Mouse (Mus musculus): ENCODE measurements around the gene Ahnak. TPM values are rescaled to one million over a fixed set of nuclear protein-coding genes. Genes with fewer than 3 reads are reported as not detected.
"Not testable (repeated sequence)": the region's sequence is repeated elsewhere in the genome, so short reads cannot be mapped to it uniquely, and the experiment has no call there.

Gene Ahnak
- total RNA-seq, 2 experiments from 2014 or later, result 20.2 to 21.0 TPM

DNA sequence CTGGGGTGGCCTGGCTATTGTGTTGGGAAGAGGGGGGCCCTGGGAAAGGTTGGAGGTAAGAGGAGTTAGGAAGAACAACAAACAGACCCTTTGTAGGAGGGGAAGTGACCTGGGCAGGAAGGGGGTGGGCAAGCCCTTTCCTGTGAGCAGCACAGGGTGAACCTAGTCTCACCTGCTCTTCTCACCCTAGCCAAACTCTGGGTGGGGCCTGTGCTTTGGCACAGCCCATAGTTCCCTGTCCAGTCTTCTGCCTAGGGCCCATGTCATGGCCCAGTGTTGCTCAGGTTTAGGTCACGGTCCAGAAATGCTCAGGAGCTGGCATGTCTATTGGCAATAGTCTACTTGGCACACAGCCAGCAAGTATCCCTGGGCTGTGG is 118.3 kb downstream of the Ahnak start:
- no peak for DNase-seq (ENCODE audit: low spot score in 2 of 2)
- intact Hi-C loops (cut with DNase I), result no loop called here

DNA sequence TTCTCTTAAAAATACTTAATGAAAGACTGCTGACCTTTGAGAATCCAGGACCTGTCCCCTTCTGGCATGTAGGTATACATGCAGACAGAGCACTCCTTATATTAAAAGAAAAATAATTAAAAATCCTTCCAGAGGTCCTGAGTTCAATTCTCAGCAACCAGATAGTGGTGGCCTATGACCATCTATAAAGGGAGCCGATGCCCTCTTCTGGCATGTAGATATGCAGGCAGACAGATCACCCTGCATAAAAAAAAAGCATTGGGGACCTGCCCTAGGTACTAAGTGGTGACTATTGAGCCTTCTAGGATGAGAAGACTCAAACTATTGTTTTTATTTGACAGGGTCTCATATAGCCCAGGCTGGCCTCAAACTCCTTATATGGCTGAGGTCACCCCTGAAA is 119.5 kb downstream of the Ahnak start:
- no peak for DNase-seq (ENCODE audit: low spot score in 2 of 2)
- intact Hi-C loops (cut with DNase I), result no loop called here

DNA sequence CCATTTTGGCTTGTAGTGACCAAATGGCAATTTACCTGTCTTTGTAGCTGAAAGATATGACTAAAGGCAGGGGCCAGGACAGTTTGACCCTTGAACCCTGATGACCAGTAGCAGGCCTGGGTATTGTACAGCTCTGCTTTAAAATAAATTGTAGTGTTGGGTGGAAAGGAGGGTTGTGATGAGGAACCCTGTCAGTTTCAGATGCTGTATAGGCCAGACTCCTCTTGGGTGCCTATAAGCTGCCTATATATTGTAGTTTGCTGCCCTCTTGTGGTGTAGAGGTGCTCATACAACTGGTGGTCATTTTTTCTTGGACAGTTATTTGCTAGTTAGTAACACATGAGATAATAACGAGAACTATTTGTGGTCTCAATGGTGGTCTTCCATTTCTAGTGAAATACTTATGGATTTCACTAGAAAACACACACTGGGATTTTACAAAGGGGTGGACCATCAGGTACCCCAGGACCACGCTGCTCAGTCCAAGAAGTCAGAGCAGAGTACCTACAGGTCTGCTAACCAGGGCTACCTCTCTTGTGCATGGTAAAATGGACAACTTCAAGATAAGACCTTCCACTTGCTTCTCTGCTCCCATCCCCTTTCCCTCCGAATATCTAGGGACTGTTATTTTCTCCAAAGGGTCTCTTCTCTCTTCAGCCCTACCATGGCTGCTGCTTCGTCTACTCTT is 121.2 kb downstream of the Ahnak start:
- intact Hi-C loops (cut with DNase I), result loop anchor here (5.0 kb wide), 4 partner anchors 118 to 268 kb away; no protein-coding TSS in a partner anchor
- peak; percentile 58 to 76 for DNase-seq (ENCODE audit: low spot score in 2 of 2)

DNA sequence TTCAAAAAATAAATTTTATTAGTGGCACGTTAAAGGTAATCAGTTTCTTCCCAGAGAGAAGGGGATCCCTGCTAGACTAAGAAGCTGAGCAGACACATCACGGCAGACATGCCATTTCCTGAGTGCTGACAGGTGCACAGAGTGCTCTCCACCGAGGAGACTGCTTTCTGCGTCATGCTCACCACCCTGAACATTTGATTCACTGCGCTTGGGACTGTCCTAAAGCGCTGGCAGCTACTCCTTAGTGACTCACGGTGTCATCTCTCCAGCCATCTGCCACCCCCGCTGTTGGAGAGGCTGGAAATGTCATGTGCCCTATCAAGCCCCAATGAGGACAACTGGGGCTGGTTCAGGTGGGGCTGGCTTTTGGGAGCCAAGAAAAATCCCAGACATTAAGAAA is 123.0 kb downstream of the Ahnak start:
- peak in 1 of 2 experiments; percentile 22 for DNase-seq (ENCODE audit: low spot score in 2 of 2)
- intact Hi-C loops (cut with DNase I), result loop anchor here (5.0 kb wide), 4 partner anchors 120 to 270 kb away; no protein-coding TSS in a partner anchor

DNA sequence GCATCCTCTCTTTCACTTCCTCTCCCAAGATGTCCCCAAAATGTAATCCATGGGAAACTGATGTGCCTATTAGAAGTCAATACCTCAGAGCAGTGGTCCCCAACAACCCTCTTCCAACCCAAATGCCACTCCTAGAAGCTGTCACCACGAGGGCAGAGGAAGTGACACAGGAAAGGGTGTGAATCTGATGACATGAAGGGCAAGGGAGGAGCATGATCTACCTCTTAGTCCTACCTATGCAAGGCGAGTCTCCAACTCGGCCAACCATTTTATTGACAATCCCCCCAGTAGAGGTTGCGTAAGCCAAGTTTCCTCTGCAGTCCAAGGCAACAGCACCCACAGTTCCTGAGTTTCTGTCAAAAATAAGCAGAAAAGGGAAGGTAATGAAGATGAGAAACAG is 127.2 kb downstream of the Ahnak start:
- DNase-seq (ENCODE audit: low spot score in 2 of 2), result no peak
- intact Hi-C loops (cut with DNase I), result no loop called here

DNA sequence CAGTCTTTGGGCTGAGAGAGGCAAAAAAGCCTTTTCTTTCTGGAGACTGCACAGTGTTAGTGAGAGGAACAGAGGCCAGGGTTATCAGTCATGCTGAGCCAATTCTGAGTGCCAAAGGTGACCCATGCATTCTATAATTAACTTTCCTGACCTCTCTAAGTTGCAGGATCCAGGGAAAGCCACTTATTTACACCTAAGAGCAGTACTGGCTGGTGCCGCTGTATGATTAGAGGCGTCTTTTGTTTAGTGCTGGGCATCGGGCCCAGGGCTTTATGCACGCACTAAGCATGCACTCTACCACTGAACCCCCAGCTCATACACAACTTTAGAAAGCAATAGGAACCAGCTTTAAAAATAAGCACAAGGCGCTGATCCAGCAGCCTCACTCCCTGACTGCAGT is 128.2 kb downstream of the Ahnak start:
- peak in 1 of 2 experiments; percentile 23 for DNase-seq (ENCODE audit: low spot score in 2 of 2)

DNA sequence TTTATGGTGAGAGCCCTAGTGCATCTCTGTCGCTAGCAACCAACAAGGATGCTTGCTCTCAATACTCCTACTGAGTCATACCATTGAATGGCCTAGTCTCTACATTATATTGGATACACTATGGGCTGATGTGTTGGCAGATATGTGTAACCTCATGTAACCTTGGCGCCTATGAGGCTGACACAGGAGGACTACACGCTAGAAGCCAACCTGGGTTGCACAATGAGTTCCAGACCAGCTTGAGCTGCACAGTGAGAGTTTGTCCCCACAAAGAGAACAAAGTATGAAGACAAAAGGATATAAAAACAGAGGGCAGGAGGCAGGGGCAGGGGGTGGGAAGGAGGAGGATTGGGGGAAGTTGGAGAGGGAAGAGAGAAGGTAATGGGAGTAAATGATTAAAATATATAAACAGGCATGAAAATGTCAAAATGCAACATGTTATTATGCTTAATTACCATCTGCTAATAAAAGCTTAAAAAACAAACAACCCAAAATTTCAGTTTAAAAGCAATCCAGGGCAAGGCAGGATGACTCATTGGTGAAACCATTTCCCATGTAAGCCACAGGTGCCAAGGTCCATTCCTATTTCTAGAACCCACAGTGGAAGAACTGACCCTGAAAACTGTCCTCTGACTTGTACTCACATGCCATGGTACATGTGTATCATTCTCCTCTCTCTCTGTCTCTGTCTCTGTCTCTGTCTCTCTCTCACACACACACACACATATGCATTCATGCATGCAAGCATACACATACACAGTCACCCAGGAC is 130.8 kb downstream of the Ahnak start:
- DNase-seq (ENCODE audit: low spot score in 2 of 2), result no peak
- intact Hi-C loops (cut with DNase I), result no loop called here

More for the DNA sequence above, 128.2 kb downstream of the Ahnak start:
- intact Hi-C loops (cut with DNase I), result no loop called here

DNA sequence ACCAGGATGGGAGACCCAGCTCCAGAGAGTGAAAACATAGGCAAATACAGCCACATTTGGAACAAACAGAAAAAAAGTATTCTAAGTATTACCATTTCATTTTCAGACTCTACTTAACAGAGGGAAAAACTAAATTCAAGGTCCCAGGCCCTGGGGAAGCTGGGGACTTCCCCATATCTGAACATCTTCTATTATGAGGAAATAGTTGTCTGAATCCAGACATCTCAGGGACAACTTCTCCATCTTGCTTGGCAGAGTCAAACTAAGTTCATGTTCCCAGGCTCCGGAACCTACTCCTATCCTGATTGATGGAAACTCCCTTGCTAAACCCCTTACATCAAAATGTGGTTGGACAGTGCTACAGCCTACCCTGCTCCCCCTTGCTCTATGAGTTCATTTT is 133.3 kb downstream of the Ahnak start:
- intact Hi-C loops (cut with DNase I), result no loop called here
- no peak for DNase-seq (ENCODE audit: low spot score in 2 of 2)

DNA sequence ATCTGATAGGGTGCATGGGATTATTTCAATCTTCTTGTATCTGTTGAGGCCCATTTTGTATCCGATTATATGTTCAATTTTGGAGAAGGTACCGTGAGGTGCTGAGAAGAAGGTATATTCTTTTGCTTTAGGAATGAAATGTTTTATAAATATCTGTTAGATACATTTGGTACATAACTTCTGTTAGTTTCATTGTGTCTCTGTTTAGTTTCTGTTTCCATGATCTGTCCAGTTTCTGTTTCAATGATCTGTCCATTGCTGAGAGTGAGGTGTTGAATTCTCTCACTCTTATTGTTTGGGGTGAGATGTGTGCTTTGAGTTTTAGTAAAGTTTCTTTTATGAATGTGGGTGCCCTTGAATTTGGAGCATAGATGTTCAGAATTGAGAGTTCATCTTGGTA is 134.9 kb downstream of the Ahnak start:
- intact Hi-C loops (cut with DNase I); DNase-seq (ENCODE audit: low spot score in 2 of 2): not testable (repeated sequence)

Other genes with a start within 250 kb of the Ahnak start
- 1 to 10 TPM; 1.1 to 1.5 TPM for gene 1700092M07Rik, start 248.6 kb upstream of the Ahnak start, total RNA-seq (2021)
- gene Stx5a, start 247.9 kb upstream of the Ahnak start, total RNA-seq (2021), result 10 to 100 TPM; 61.5 to 70.1 TPM
- 10 to 100 TPM; 87.4 to 92.0 TPM for gene Nxf1, start 232.2 kb upstream of the Ahnak start, total RNA-seq (2021)
- 10 to 100 TPM; 73.0 to 75.0 TPM for gene Tmem223, start 218.3 kb upstream of the Ahnak start, total RNA-seq (2021)
- 10 to 100 TPM; 10.6 to 10.9 TPM for gene Tmem179b, start 214.8 kb upstream of the Ahnak start, total RNA-seq (2021)
- gene Taf6l, start 202.9 kb upstream of the Ahnak start, total RNA-seq (2021), result 10 to 100 TPM; 12.0 to 12.4 TPM
- gene Polr2g, start 190.7 kb upstream of the Ahnak start, total RNA-seq (2021), result 100 to 1,000 TPM; 107 to 113 TPM
- gene Zbtb3, start 186.7 kb upstream of the Ahnak start, total RNA-seq (2021), result 1 to 10 TPM; 5.9 to 7.1 TPM
- 10 to 100 TPM; 35.1 to 35.5 TPM for gene Ttc9c, start 170.0 kb upstream of the Ahnak start, total RNA-seq (2021)
- gene Hnrnpul2, start 169.3 kb upstream of the Ahnak start, total RNA-seq (2021), result 100 to 1,000 TPM; 110 to 112 TPM
- not detected for gene AC129217.1, start 159.5 kb upstream of the Ahnak start, total RNA-seq (2021)
- 100 to 1,000 TPM; 111 to 112 TPM for gene Bscl2, start 151.8 kb upstream of the Ahnak start, total RNA-seq (2021)
- 100 to 1,000 TPM; 201 to 223 TPM for gene Gng3, start 150.1 kb upstream of the Ahnak start, total RNA-seq (2021)
- gene Lrrn4cl, start 138.5 kb upstream of the Ahnak start, total RNA-seq (2021), result under 1 TPM; 0.92 to 0.96 TPM
- 10 to 100 TPM; 91.0 to 94.1 TPM for gene Ubxn1, start 117.8 kb upstream of the Ahnak start, total RNA-seq (2021)
- 10 to 100 TPM; 32.3 to 35.6 TPM for gene Uqcc3, start 108.4 kb upstream of the Ahnak start, total RNA-seq (2021)
- gene Lbhd1, start 105.6 kb upstream of the Ahnak start, total RNA-seq (2021), result 1 to 10 TPM; 5.4 to 7.2 TPM
- gene Gm49403, start 105.4 kb upstream of the Ahnak start, total RNA-seq (2021), result not detected
- 10 to 100 TPM; 21.4 to 23.9 TPM for gene 1810009A15Rik, start 100.4 kb upstream of the Ahnak start, total RNA-seq (2021)
- gene Gm49416, start 100.4 kb upstream of the Ahnak start, total RNA-seq (2021), result 1 to 10 TPM; 2.4 to 3.3 TPM
- gene Ints5, start 96.3 kb upstream of the Ahnak start, total RNA-seq (2021), result 10 to 100 TPM; 22.6 to 24.3 TPM
- gene Ganab, start 91.2 kb upstream of the Ahnak start, total RNA-seq (2021), result 100 to 1,000 TPM in 1 of 2 experiments, 10 to 100 TPM in 1; 98.5 to 102 TPM
- gene B3gat3, start 68.9 kb upstream of the Ahnak start, total RNA-seq (2021), result 100 to 1,000 TPM; 151 to 163 TPM
- 1 to 10 TPM; 5.7 TPM for gene Rom1, start 59.9 kb upstream of the Ahnak start, total RNA-seq (2021)
- gene Eml3, start 59.7 kb upstream of the Ahnak start, total RNA-seq (2021), result 1 to 10 TPM; 8.2 to 8.4 TPM
- gene Mta2, start 47.4 kb upstream of the Ahnak start, total RNA-seq (2021), result 10 to 100 TPM; 46.0 to 46.9 TPM
- 10 to 100 TPM; 18.7 to 20.1 TPM for gene Tut1, start 35.4 kb upstream of the Ahnak start, total RNA-seq (2021)
- gene Eef1g, start 22.2 kb upstream of the Ahnak start, total RNA-seq (2021), result 100 to 1,000 TPM; 203 to 212 TPM
- not detected for gene Scgb1a1, start 98.7 kb downstream of the Ahnak start, total RNA-seq (2021)
- gene Asrgl1, start 146.4 kb downstream of the Ahnak start, total RNA-seq (2021), result 100 to 1,000 TPM; 124 to 126 TPM

Measured in left cerebral cortex, postnatal 25 days (tissue).